Mouse (Mus musculus): Measurements from ENCODE around the gene Itk.

The Itk gene

DNA sequence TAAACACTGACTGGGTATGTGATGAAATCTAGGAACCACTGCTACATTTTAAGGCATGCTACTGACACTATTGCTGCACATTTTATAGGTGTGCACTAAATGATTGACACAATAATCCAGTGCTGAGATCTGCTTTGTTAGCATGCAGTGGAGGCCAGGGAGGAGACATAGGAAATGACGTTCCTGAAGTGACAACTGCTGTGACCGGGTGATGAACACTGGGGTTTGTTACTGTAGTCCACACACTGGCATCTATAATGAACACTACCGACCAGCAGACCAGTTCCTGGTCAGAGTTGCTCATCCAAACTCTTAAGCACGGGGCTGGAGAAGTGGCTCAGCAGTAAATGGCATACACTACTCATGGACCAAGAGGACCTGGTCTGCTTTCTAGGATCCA lies 4.1 kb upstream of the Itk start:
- no peak for DNase-seq (ENCODE audit: low read depth in 1 of 2, low spot score in 2 of 2)

DNA sequence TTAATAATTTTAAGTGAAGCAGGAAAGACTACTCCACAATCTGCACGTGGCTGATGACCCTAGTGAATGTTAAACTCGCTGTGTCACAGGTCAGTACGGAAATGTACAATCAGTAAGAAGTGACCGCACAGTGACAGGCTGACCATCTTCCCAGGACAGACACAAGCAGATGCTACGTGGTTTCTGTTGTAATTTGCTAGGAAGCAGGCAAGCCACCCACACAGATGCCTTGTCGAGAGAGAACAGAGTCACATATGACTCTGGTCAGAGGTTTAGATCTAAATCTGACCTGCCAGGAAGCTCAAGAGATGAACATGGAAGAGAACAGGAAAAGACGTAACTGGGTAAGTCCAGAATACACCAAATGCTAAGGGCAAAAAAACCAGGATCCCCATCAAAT lies 3.6 kb upstream of the Itk start:
- no peak for DNase-seq (ENCODE audit: low read depth in 1 of 2, low spot score in 2 of 2)

DNA sequence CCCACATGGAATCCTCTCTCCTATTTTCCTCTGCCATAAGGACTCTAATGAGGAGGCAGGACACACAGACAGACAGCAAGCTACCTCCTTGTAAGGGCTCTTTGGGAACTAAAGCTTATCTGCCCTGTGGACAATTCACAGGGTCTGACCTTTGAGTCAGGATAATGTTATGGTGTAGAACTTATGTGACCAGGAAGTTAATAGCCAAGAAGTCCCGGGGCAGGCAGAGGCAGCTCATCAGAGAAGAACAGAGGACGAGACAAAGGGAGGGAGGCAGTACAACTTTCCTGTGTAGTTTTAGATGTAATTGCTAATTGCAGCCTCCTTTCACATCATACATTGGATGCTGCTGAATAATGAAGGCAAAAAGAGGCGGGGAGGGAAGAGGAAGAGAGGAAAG lies 1.3 kb upstream of the Itk start:
- no peak for DNase-seq (ENCODE audit: low read depth in 1 of 2, low spot score in 2 of 2)

DNA sequence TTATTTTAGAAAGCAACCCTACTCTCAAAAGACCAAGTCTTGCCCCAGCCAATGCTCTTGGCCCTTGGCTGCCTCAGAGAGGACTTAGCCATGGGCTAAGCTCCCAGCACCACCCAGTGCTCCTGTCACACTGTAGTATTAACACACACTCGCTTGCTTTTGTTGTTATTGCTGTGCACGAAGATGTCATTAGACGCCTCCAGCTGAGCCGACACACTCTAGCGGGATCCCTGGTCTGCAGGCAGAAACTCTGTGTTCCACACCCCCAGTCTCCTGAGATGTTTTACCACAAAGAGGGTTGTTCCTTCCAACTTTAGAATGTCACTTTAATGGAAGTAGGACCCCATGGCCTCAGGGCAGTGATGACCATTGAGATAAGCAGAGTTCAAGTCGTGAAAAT lies 877 bp downstream of the Itk start:
- no peak for DNase-seq (ENCODE audit: low read depth in 1 of 2, low spot score in 2 of 2)

DNA sequence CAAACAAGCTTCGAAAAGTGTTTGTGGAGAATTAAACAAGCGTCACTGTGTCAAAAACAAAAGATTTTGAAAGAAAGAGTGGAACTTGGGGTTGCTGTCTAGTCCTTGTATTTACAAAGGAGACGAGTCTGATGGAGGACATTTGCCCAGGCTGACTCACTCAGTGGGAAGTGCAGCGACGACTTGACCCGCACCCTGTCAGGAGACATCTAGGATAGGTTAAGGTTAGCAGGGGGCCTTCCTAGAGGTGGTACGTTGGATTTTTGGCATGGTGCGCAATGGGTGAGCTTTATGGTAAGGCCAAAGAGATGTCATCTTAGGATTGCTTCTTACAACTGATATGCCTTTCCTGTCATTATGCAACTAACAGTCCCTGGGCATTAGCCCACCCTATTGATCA lies 2.3 kb downstream of the Itk start:
- DNase-seq (ENCODE audit: low read depth in 1 of 2, low spot score in 2 of 2) = no peak

DNA sequence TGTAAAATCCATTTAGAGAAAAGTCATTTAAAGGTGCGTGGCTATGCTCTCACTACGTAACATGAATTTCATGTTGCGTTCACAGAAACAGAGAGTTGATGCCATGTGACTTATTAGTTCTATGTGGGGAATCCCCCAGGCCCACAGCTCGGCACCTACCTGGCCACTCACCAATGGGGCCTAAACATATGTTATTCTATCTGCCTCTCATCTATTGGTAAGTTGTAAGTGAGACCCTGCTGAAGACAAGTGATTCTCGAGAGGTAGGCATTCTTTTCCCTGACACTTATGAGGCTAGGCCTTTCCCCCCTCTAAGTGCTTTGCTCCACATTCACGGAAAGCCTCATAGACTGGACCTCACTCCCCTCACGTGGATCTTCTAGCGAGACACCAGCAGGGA lies 2.8 kb downstream of the Itk start:
- DNase-seq (ENCODE audit: low read depth in 1 of 2, low spot score in 2 of 2) = no peak

DNA sequence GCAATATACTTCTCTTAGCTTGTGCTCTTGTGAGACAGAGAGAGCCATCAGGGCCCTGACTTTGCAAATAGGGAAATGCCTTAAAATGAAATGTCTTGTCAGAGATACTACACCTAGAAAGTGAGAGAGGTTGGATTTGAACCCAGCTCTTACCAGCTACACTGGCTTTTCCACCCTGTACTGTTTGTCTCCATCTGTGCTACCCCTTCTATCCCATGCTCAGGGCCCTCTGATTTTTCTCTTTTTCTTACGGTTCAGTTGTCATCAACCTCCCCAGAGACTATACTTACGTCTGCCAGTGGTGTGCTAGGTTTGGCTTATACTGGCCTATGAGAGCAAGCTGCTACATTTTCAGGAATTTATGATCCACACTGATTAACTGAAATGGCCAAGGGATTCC lies 4.4 kb downstream of the Itk start:
- DNase-seq (ENCODE audit: low read depth in 1 of 2, low spot score in 2 of 2) = no peak

DNA sequence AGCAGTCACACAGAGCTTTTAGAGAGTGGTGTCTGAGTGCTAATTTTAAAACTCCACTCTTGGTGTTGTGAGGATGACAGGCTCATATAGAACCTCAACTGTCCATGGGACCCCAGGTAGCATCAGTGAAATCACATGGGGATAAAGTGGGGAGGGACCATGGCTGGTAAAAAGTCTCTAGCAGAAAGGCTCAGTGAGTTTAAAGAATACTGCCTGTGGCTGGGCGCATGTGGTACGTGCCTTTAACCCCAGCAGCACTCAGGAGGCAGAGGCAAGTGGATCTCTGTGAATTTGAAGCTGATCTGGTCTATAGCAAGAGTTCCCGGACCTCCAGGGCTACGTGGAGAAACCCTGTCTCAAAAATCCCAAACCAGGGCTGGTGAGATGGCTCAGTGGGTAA lies 6.8 kb downstream of the Itk start:
- DNase-seq (ENCODE audit: low read depth in 1 of 2, low spot score in 2 of 2) = no peak

DNA sequence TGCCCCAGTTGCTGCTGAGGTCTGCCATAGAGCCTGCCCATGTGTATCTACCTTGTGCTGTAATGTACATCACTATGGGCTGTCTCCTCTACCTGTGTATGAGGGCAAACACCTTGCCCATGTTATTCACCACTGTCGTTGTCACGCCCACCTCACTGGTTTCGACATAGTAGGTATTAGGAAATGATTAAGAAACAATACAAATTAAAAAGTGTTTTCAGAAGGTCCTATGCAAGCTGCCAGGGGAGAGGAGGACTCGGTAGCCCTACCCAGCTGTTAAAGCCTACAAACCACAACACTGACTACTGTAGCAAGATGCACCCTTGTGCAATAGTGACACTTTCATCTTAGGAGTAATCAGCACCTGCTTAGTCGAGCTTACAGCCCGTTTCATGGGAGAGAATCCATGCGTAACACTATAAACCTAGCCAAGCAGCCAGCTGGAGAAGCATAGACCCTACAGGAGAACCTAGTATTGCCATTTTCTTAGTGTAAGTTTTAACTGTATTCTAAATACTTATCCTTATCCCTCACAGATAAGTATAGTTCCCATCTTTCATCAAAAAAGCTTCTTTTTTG lies 9.1 kb downstream of the Itk start:
- no peak for DNase-seq (ENCODE audit: low read depth in 1 of 2, low spot score in 2 of 2)

DNA sequence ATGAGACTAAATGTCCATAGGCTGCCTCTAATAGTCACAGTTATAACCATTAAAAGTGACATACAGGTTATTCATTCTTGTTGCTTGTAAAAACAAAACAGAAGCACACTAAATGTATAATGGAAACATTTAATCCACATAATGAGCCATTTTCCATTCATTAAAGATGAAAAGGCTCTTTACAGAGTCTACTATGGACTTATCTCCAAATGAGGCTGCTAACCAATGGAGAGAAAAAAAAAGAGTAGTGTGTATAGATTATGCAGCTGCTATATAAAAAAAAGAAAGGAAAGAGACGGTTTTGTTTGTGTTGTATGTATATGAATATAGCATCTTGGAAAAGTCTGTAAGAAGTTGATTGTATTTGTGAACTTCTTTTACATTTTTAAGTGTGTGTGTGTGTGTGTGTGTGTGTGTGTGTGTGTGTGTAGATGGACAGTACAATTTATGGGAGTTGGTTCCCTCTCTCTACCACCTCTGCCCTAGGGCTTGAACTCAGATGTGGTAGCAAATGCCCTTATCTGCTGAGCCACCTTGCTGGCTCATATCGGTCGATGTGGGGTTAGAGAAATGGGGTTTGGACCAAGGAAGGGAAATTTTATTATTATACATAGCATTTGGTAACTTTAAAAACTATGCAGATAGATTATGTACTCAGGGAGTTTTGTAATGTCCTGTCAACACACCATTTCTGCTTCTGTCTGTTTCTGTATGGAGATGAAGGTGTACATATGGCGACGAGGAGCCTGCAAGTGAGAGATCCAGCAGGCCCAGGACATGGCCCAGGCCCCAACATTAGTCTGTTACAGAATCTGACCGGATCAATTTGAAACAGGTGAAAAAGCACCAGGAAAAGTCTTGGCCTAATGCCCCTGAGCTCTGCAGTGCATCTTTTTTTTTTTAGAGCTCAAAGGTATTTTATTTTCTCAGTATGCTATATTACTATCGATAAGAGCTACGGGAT lies 11.2 kb downstream of the Itk start:
- no peak for DNase-seq (ENCODE audit: low read depth in 1 of 2, low spot score in 2 of 2)

DNA sequence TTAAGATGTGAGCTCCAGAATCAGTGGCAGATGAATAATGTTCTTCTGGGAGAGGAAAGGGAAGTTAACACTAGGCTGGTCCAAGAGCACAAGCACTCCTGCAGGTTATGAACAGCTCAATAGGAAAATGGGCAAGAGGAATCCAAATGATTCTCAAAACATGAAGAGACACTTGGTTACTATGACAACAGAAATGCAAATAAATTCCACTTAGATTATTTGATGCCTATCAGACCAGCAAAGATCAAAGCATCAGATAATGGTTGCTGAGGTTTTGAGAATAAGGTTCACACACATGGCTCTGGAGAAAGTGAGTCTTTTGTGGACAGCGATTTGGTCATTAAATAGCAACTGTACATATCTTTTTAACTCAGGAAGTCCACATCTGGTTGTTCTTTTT lies 12.0 kb downstream of the Itk start:
- no peak for DNase-seq (ENCODE audit: low read depth in 1 of 2, low spot score in 2 of 2)

DNA sequence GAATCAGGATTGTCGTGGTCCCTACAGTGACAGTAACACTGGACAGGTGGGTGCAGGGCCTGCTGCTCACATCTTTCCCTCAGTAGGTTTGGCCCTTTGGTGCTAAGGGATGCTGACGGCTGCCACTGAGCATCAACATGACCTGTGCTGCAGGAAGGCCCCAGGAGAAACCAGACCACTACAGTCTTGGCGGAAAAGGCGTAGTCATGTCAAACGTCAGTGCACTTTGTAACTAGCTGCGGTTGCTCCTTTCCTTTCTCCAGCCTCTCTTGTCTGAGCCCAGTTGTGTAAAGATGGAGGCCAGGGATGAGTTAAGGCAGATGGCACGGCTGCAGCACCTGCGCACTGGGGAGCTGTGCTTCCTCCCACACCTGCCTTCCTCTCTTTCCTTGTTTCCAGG lies 14.3 kb downstream of the Itk start:
- DNase-seq (ENCODE audit: low read depth in 1 of 2, low spot score in 2 of 2) = no peak

DNA sequence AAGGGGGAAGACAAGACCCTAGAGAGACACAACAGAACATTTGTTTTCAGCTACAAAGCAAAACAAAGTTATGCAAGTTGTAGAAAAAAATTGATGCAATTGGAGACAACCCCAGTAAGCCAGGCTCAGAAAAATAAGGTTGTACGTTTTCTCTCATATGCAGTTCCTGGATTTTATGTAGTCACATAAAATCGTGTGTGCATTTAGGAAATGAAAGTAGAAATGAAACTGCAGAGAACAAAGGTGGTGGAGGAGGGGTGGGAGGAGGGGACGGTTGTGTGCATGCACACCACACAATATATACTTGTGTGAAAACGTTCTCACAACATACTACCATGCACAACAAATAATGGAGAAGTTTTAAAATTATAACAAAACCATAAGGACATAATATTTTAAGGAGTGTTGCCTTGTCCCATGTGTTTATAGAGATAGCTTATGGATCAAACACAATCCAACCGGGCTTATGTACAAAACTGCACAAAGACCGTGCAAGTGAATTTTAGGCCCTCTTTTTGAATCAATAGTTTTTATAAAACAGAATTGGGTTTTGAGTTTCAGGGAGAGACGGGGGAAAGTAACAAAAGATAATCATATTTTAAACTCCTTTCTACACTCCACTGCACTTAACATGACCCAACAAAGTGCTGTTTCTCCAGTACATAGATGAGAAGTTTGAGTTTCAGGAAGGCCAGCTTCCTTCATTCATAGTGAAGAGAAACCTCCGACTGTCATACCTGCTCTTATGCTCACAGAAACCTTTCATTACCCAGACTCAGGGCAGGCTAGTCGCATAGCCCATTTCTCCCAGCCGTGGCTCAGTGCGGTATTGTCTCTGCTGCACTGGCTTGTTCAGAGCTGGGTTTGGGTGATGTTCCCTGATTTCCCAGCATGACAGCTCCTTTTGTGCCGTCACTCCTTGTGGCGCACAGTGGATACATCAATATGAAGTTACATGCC lies 16.0 kb downstream of the Itk start:
- DNase-seq (ENCODE audit: low read depth in 1 of 2, low spot score in 2 of 2) = no peak

DNA sequence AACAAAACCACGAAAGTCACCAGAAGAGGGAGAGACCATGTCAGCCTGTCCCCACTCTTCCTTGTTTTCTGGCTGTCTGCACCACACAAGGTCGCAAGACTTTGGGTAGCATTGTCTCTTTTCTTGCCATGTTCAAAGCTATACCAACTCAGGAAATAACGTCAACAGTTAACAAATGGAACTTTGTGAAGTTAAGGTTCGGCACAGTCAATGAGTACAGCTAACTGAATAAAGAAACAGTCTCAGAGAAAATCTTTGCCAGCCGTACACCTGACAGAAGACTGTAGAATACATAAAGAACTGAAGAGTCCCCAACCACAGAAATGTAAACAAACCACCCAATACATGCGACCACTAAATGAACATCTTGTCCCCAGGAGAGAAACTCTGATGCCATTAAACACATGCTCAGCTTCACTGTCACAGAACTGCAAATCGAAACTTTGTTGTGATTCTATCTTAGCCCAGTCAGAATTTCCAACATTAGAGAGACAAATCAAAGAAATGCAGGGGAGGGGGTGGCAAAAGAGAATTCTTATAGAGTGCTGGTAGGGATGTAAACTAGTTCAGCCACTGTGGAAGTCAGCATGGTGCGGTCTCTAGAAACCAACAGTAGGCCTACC lies 16.9 kb downstream of the Itk start:
- no peak for DNase-seq (ENCODE audit: low read depth in 1 of 2, low spot score in 2 of 2)

DNA sequence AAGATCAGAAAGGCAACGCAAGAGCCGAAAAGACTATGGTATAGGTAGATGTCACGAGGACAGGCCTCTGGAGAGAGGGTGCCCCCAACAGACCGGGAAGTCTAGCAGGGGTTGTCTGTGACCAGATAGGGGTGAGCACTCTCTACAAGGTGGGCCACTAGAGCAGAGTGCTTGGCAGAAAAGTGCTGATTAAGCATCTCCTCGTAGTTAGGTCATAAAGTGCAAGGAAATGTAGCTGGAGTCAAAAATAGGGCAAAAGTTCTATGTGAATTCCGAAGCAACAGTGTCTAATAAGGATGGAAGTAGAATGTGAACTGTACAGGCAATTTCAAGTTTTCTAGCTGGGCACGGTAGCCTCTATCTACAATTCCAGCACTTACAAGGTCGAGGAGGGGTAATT lies 18.1 kb downstream of the Itk start:
- no peak for DNase-seq (ENCODE audit: low read depth in 1 of 2, low spot score in 2 of 2)

DNA sequence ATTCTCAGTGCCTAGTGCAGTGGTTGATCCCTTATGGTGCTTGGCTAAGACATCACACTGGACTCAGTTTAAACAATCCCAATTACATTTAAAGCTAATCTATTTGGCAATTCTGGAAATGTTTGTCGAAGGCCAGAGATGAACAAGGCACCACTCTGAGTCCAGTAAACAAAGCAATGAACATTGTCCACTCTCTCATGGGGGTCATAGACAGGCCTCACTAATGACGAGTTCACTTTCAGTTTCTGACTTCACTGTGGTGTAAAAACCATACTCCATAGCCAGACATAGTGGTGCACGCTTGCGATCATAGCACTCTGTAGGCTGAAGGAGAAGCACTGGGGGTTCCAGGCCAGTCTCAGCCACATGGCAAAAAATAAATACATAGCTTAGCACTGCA lies 18.9 kb downstream of the Itk start:
- DNase-seq (ENCODE audit: low read depth in 1 of 2, low spot score in 2 of 2) = no peak

DNA sequence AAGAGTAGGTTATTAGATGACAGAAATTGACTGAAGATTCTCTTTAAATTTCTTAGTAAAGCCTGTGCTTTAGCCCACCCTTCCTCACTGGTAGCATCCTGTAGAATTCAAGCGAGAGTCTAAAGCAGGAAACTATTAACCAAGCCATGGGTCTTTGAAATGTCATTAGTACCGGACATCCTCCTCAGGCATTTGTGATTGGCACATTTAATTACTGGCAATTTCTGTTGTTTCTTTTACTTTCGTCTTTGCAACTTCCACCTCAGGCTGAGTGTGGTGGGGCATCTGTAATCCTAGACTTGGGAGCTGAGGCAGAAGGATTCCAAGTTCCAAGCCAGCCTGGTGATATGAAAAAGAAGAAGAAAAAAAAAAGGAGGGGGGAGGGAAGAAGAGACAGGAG lies 23.0 kb downstream of the Itk start:
- DNase-seq (ENCODE audit: low read depth in 1 of 2, low spot score in 2 of 2) = no peak

DNA sequence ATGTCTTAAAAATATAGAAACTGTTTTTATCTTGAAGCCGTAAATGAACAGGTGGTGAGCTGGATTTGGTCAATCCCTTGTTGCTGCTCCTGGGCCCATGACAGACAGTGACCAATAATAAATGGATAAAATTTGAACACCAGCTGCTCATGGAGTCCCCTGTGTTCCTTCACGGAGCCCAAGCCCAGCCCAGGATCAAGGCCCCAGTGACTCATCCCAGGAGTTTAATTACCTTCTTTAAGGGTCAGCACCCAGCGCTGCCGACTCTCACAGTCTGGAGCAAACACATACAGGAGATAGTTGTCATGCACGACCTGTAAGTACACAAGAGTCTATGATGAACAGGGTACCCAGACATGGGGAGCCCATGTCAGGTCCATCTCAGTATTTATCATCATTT lies 23.6 kb downstream of the Itk start:
- no peak for DNase-seq (ENCODE audit: low read depth in 1 of 2, low spot score in 2 of 2)

DNA sequence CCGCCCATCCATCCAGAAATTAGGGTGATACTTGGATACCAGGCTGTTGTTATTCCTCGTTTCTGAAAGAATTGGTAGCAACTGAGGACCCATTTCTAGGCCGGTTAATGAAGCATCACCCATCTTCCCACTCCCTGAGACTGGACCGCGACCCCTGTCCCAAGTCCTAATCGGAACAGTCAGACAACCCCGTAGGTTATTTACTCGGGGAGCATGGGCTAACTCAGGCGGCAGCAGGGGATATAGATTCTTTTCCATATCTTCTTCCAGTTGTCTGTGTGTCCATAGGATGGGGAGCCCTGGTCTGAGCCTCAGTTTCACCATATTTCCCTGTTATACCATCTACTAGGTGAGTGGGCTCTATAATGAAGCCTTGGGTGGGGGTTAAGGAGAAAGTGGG lies 25.5 kb downstream of the Itk start:
- no peak for DNase-seq (ENCODE audit: low read depth in 1 of 2, low spot score in 2 of 2)

DNA sequence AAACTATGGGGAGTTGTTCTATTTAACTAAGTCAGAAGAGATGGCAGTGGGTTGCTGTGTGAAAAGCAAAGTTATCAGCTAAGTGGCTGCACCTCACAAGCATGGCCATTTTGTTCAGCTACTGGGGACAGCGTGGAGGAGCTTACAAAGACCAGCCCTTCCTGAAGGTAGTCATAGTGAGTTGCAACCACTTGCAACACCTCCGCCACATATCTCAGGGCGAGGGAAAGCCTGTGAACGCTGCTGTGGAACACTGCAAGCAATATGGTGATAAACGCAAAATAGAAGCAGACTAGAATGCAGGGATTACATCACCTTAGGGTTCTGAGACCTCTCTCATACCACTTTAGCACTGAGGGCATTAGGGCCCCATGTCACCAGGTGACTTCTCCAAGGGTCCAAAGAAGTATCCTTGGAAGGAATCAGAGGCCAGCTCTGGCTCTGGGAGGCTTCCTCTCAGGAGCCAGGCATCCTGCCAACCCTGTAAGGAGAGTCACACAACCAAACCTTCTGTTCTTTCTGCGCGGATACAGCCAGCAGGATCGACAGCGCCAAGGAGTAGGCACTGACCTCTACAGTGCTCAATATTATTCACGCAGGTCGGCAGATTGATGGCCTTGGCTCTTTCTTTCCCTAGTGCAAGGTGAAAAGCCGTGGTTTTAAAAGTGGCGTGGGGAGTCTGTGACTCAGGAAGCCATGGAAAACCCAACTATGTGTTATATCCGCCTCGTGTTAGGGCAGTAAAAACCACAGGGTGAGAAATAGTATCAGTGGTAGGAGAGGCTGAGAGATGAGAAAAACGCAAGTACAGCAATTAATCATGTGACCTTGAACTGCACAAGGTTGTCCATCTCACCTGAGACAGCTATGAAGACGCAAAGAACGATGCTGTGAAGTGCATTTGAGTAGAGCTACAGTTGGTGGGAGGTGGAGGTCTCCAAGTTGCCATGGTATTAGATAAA lies 27.0 kb downstream of the Itk start:
- no peak for DNase-seq (ENCODE audit: low read depth in 1 of 2, low spot score in 2 of 2)
